Mouse (Mus musculus) stomach, embryonic 14.5 days (tissue): ENCODE data around the gene Hpse2. TPM values are rescaled to one million over a fixed set of nuclear protein-coding genes. Genes with fewer than 3 reads are reported as not detected.

ENCODE experiments used
- ATAC-seq: fragments of 200-750 bp; cut with Nextera tagmentation; 2 replicates; pipeline ENCODE4 v1.8.0; 2017; ENCODE audit warnings: low read depth, moderate TSS enrichment; ENCODE audit not compliant: insufficient number of reproducible peaks, insufficient read depth, low FRiP score
- H3K27ac ChIP-seq: fragments of 300-500 bp; sonication (generic); 2 replicates; pipeline ENCODE4 v1.5.1; 2014; ENCODE audit warnings: mild to moderate bottlenecking, low read length, moderate library complexity, mixed read lengths
- H3K27me3 ChIP-seq: fragments of 300-500 bp; sonication (generic); 2 replicates; pipeline ENCODE4 v1.6.1; 2014; ENCODE audit warnings: low read length, control low read depth, mixed read lengths; ENCODE audit not compliant: control insufficient read depth, insufficient read depth
- H3K36me3 ChIP-seq: fragments of 300-500 bp; sonication (generic); 2 replicates; pipeline ENCODE4 v1.6.1; 2014; ENCODE audit warnings: mild to moderate bottlenecking, control low read depth, low read length, moderate library complexity, mixed read lengths; ENCODE audit not compliant: control insufficient read depth, insufficient read depth
- H3K4me1 ChIP-seq: fragments of 300-500 bp; sonication (generic); 2 replicates; pipeline ENCODE4 v1.6.1; 2014; ENCODE audit warnings: low read length, control low read depth, mixed read lengths; ENCODE audit not compliant: control insufficient read depth, insufficient read depth
- H3K4me2 ChIP-seq: fragments of 300-500 bp; sonication (generic); replicated peaks from 2 replicates; pipeline ENCODE4 v1.6.1; 2014; ENCODE audit warnings: low read depth, low read length, control low read depth
- H3K4me3 ChIP-seq: fragments of 300-500 bp; sonication (generic); 2 replicates; pipeline ENCODE4 v1.5.1; 2014; ENCODE audit warnings: low read depth, low read length, control low read depth
- H3K9ac ChIP-seq: fragments of 300-500 bp; sonication (generic); replicated peaks from 2 replicates; pipeline ENCODE4 v1.6.1; 2014; ENCODE audit warnings: low read depth, mild to moderate bottlenecking, control low read depth, low read length, moderate library complexity, mixed read lengths
- H3K9me3 ChIP-seq: fragments of 300-500 bp; sonication (generic); 2 replicates; pipeline ENCODE4 v1.6.1; 2016; ENCODE audit warnings: low read depth, low read length, control low read depth; ENCODE audit not compliant: control insufficient read depth
- WGBS: fragments of 180-500 bp; shearing (Covaris S2); extraction: QIAGEN DNeasy Blood & Tissue Kit; methylation state at CpG from one replicate; pipeline ENCODE4 v1.1.7; 2014; 5-methylcytosine and 5-hydroxymethylcytosine counted together
- polyA plus RNA-seq: library from polyadenylated mRNA; unstranded; fragments of >200 nt; fragmentation: Nextera tagmentation; extraction: Ambion mirVana; gene quantifications from 2 replicates; pipeline ENCODE4 v1.2.1, GENCODE M21; 2014

Gene Hpse2
- polyA plus RNA-seq, 1 experiment from 2014 or later: 16.1 TPM

DNA sequence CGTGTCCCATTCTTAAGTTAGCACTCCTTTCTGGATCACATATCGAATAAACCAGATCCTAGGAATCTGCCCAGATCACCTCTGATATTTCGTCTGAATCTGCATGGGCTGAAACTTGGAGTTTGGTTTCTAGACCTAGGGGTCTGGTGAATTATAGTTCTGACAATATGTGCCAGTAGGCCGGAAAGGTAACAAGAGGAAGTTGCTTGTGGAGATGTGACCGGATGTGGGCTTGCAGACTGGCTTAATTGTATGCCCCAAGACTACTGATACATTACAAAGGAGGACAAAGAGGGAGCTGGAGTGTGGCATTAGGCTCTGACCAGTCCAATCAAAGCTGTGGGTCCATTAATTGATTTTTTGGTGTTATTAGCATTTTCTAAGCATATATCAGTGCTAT lies 568.0 kb downstream of the Hpse2 start:
- 92% methylated on average over 5 of the region's 5 CpGs for WGBS
- ATAC-seq: no peak
- Histone ChIP-seq H3K27ac (no peak overlapping the region), H3K36me3 (no peaks in the 10 kb centered on the region), H3K4me3 (no peak overlapping the region), H3K27me3 (no peaks in the 10 kb centered on the region), H3K9me3 (no peaks in the 10 kb centered on the region), H3K4me1 (no peaks in the 10 kb centered on the region), H3K4me2 (no peak overlapping the region), H3K9ac (no peak overlapping the region)

DNA sequence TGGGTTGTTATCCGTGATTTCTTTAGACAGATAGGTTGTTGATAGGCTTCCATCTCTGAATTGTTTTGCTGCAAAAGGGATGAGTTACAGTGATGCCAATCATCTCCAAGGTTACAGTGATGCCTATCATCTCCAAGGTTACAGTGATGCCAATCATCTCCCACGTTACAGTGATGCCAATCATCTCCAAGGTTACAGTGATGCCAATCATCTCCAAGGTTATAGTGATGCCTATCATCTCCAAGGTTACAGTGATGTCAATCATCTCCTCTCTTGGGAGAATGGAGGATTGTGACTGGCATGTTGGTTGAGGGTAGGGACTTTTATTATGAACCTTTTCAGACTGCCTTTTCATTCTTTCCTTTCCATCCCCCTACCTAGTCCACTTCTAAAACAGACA lies 570.4 kb downstream of the Hpse2 start:
- H3K27me3 ChIP-seq: no peaks in the 10 kb centered on the region
- no peak overlapping the region for H3K9ac ChIP-seq
- no peak overlapping the region for H3K4me2 ChIP-seq
- H3K4me3 ChIP-seq: no peak overlapping the region
- no peak overlapping the region for H3K27ac ChIP-seq
- no peaks in the 10 kb centered on the region for H3K36me3 ChIP-seq
- no peaks in the 10 kb centered on the region for H3K4me1 ChIP-seq
- WGBS: 87% methylated on average over 2 of the region's 2 CpGs
- no peaks in the 10 kb centered on the region for H3K9me3 ChIP-seq
- no peak for ATAC-seq

DNA sequence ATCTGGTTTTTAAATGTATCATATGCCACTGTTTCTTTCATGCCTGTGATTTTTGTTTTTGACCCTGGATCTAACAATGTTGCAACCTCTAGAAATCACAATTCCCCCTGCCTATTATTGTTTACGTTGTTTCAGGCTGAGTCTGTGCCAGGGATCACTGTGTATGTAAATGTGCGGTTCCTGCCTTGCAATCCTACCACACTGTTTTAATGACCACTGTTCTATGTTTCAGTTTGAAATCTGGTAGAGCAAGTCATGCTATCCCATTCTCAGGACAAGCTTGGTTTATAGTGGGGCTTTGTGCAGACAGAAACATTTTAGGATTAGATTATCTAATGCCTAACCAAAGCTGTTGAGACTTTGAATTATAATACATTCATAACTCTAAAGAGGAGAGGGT lies 571.9 kb downstream of the Hpse2 start:
- Histone ChIP-seq H3K4me1 (no peaks in the 10 kb centered on the region), H3K9ac (no peak overlapping the region), H3K36me3 (no peaks in the 10 kb centered on the region), H3K27ac (no peak overlapping the region), H3K4me2 (no peak overlapping the region), H3K4me3 (no peak overlapping the region), H3K27me3 (no peaks in the 10 kb centered on the region), H3K9me3 (no peaks in the 10 kb centered on the region)
- WGBS: 88% methylated on average over 2 of the region's 2 CpGs
- ATAC-seq: no peak

DNA sequence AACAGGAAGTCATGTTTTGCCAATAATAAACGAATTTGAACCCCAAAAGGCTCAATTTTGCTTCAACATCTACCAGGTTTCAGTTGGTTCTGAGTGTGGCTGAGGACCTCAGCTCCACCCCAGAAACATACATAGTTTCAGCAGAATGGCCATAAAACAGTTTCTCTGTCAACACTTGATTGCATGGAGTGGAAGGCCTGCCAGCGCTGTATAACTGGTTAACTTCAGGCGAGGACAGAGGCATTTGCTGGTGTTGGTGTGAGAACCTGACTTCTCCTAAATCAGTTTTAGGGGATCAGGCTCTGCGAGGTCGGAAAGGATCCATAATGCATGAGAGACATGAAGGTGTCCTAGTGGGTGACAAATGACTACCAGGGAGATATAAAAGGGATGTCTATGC lies 578.0 kb downstream of the Hpse2 start:
- no peak overlapping the region for H3K27ac ChIP-seq
- H3K4me2 ChIP-seq: no peak overlapping the region
- 66% methylated on average over 5 of the region's 5 CpGs for WGBS
- no peak overlapping the region for H3K9ac ChIP-seq
- no peaks in the 10 kb centered on the region for H3K4me1 ChIP-seq
- no peak for ATAC-seq
- no peaks in the 10 kb centered on the region for H3K9me3 ChIP-seq
- H3K36me3 ChIP-seq: no peaks in the 10 kb centered on the region
- no peaks in the 10 kb centered on the region for H3K27me3 ChIP-seq
- no peak overlapping the region for H3K4me3 ChIP-seq

DNA sequence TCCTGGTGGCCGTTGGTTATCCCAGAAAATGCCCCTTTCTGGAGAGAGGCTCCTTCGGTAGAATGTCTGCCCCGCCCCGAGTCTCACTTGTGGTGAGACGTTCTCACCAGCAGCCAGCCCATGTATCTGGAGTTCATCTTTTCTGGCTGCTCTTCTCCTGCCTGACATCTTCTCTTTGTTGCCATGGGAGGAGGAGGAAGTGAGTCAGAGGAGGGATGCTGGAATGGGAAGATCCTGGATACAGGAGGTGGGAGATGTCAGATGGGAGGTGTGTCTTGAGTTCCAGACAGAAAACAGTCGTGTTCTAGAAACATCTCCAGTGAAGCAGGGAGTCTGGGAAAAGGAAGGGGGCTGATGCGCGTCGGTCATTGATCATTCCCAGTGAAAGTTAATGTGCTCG lies 578.7 kb downstream of the Hpse2 start:
- H3K36me3 ChIP-seq: no peaks in the 10 kb centered on the region
- no peaks in the 10 kb centered on the region for H3K27me3 ChIP-seq
- H3K4me2 ChIP-seq: no peak overlapping the region
- no peaks in the 10 kb centered on the region for H3K9me3 ChIP-seq
- no peak for ATAC-seq
- no peak overlapping the region for H3K27ac ChIP-seq
- H3K4me1 ChIP-seq: no peaks in the 10 kb centered on the region
- H3K4me3 ChIP-seq: no peak overlapping the region
- 78% methylated on average over 10 of the region's 10 CpGs for WGBS
- H3K9ac ChIP-seq: no peak overlapping the region

DNA sequence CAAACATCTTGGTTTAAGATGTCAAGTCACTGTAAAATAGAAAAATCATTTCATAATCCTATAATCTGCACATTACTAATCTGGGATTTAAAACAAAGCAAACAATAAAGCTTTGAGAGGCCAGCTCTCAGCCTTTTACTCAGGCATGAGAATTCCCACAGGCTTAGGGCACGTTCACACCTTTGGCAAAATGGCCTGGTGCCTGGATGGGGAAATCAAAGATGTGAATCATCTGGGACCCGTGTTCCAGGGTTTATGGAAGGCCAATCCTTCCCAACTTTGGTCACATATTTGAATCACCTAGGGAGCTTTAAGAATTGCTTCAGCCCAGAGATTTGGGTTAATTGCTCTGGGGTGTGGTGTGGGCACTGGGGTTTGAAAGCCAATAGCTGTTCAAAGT lies 590.3 kb downstream of the Hpse2 start:
- ATAC-seq: no peak
- no peak overlapping the region for H3K9ac ChIP-seq
- no peaks in the 10 kb centered on the region for H3K27me3 ChIP-seq
- 0 out of 2 replicates have a peak, but pooled peaks cover 6% of the 10 kb centered on the region for H3K4me1 ChIP-seq
- no peak overlapping the region for H3K4me3 ChIP-seq
- no peaks in the 10 kb centered on the region for H3K36me3 ChIP-seq
- 61% methylated on average over 2 of the region's 2 CpGs for WGBS
- H3K9me3 ChIP-seq: no peaks in the 10 kb centered on the region
- H3K27ac ChIP-seq: no peak overlapping the region
- H3K4me2 ChIP-seq: no peak overlapping the region

DNA sequence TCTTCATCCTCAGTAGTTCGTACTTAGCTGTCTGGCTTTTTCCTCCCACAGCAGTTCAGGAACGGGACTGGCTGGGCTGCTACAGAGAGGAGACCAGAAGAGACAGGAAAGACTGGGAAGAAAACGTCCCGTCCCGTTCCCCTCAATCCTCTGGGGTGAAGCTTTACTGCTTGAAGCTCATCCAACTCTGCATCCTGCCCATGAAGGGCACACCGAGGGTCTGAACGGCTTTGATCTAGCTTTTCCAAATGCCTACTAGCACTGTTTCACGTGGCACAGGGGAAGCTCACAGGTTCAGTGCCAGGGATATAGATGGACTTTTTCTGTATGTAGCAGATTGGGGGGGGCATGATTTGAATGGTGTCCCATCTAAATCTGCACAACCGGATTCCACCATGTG lies 592.4 kb downstream of the Hpse2 start:
- H3K4me3 ChIP-seq: no peak overlapping the region
- WGBS: 33% methylated on average over 9 of the region's 9 CpGs
- ATAC-seq: no peak

DNA sequence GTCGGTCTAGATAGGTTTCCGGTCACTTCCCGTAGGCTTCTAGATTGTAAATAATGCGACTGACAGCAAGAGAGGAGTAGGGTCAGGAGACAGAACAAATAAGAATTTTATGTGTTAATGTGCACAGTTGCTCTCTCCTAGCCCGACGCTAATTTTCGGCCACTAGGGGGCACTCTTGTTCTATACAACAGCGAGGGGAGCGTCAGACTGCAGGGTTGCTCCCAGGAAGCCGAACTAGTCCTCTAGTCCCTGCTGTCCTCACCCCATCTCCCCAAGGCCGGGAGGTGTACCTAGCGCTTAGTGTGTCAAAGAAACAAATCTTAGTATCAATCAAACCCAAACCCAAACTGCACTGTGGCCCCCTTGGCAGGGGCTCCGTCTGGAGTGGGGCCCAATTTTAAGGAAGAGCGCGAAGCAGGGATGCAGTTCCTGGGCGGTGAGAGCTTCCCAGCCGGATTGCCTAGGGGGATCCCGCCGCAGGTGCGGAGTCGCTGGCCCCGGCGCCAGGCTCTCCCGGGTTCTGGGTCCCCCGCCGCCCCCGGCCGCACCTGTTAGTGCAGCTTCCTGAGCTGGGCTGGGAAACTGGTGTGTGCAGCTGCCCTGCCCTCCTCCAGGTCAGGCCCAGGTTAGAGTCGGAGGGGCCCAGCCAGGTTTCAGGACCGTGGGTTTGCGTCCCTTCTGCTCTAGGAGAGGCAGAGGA lies 593.1 kb downstream of the Hpse2 start:
- Histone ChIP-seq H3K4me3 (peak overlapping the region; percentile 27), H3K27me3 (no peaks in the 10 kb centered on the region), H3K4me1 (0 out of 2 replicates have a peak, but pooled peaks cover 6% of the 10 kb centered on the region), H3K27ac (0 out of 2 replicates have a peak overlapping the region, but pooled peaks have one; percentile 44), H3K9me3 (no peaks in the 10 kb centered on the region), H3K9ac (no peak overlapping the region), H3K36me3 (no peaks in the 10 kb centered on the region), H3K4me2 (peak overlapping the region; percentile 54)
- WGBS: 1% methylated on average over 31 of the region's 31 CpGs
- peak; percentile 87 for ATAC-seq

More for the DNA sequence above, 592.4 kb downstream of the Hpse2 start:
- Histone ChIP-seq H3K9me3 (no peaks in the 10 kb centered on the region), H3K36me3 (no peaks in the 10 kb centered on the region), H3K9ac (no peak overlapping the region), H3K4me1 (0 out of 2 replicates have a peak, but pooled peaks cover 6% of the 10 kb centered on the region), H3K4me2 (peak overlapping the region; percentile 54; the same call in 1 of the 2 replicates), H3K27ac (0 out of 2 replicates have a peak overlapping the region, but pooled peaks have one; percentile 44), H3K27me3 (no peaks in the 10 kb centered on the region)

DNA sequence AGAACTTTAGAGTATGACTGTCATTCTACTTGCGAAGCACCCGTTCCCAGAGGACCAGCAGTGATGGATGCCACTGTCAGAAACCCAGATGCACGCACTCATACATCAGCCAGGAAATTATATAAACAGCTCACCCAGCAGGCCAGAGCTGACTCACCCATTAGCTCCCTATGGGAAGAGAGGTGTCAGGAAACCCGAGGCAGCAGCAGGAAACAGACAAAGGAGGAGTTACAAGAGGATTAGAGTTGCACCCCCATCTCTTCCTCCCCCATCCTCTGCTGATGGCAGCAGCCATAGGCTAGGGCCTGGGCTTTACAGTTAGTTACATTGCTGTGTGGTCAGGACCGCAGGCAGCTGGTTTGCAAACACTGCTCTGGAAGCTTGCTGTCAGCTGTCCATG lies 599.8 kb downstream of the Hpse2 start:
- Histone ChIP-seq H3K9ac (no peak overlapping the region), H3K36me3 (no peaks in the 10 kb centered on the region), H3K4me3 (no peak overlapping the region), H3K9me3 (no peaks in the 10 kb centered on the region), H3K27me3 (no peaks in the 10 kb centered on the region), H3K4me2 (no peak overlapping the region), H3K27ac (no peak overlapping the region; the same call in 1 of the 2 replicates), H3K4me1 (peaks cover 14% of the 10 kb centered on the region; the same call in 1 of the 2 replicates)
- peak; percentile 49; the same call in 1 of the 2 replicates for ATAC-seq
- WGBS: 16% methylated on average over 5 of the region's 5 CpGs
